Mouse (Mus musculus) monocyte, adult 2 months (primary cell): Measurements from ENCODE around the gene Tenm4.

Experiments
- DNase-seq, 2 experiments: peaks; one replicate each; pipeline ENCODE4 v3.0.0; 2022; ENCODE audit warnings: low spot score in 2 of 2, low read depth in 1 of 2

Tenm4 gene

DNA sequence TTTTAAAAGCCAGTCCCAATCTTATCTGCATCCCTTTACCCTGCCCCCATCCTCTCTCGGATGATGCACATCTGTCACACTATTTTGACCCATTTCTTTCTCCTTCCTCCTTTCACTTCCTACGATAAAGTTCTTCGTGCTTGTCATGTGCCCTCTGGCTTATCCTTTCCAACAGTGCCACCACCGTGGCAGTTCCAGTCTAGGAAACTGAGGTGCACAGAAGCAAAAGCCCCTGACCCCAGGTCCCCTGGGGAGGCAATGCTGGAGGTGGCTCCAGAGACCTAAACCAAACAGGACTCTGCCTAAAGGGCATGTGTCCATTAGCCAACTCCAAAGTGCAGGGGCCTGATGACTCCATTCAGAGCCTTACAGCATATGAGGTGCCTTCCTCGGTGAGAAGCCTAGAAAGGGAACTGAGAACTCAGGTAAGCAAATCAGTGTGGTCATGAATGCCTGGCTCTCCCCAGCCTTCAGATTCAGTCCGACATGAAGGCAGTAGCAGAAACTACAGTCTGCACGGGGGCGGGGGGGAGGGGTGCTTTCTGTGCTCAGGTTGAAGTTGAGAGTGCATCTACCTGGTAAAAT is 235.7 kb downstream of the Tenm4 start:
- no peak for DNase-seq

DNA sequence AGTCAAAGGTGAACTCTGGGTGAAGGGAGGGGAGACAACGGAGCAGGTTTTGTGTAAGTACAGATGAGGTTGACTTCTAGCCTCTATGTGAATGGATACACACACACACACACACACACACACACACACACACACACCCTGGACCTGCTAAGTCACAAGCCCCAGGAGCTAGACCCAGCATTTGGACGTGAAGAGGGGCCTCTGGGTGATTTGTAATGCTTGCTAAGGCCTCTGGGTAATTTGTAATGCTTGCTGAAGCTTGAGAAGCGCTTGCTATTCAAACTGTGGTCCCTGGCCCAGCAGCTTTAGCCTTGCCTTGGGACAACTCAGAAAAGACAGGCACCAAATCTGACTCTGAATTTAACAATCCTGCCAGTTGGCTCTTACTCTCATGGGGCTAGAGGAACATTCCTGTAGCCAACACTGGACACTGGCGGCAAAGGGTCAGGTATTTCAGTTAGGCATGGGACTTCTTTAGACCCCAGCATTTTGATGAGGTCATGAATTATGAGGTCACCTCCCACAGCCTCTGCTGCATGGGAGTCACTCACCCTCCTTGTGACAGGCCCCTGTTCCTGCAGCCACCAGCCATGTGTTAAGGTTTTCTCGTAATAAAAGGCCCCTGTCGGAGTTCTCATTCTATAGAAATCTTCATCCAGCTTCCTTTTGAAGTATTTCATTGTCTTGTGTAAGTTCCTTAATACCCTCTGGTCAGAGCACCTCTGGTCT is 237.3 kb downstream of the Tenm4 start:
- DNase-seq: no peak

DNA sequence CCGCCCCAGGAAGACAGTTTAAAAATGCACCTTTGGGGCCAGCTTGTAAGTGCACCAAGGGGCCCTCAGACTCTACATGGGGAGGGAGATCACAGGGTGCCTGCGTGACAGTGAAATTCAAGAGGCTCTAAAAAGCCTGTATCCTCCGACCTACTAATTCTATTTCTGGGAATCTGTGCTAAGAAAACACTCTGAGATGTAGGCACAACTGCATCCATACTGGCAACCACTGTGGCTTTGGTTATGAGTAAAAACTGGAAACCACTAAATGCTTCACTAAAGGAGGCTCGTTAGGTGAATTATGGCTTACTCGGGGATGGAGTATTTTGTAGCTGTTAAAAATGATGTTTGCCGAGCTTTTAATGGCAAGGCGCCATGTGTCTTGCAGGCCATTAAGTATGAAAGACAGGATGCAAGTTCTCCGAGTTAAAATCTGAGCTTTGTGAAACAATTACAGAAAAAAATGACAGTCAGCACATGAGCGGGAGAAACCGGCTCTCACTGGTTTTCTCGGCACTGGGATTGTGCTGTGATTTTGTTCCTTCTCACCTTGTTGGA is 238.4 kb downstream of the Tenm4 start:
- DNase-seq: no peak

DNA sequence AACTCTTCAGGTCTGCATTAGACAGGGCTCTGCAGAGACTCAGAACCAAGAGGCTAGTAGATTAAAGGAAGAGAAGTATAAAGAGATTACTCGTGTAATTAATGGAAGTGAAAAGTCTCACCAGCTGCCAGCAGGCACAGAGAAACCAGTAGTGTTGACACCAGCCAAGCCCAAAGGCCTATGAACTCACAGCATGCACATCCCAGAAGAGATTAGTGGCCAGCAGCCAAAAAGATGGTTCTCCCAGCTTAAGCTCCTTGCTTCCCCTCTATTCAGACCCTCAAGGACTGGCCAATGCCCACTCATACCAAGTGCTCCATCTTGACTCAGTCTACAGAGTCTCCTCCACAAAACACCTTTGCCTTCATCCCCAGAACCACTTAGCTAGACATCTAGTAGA is 242.8 kb downstream of the Tenm4 start:
- no peak for DNase-seq

DNA sequence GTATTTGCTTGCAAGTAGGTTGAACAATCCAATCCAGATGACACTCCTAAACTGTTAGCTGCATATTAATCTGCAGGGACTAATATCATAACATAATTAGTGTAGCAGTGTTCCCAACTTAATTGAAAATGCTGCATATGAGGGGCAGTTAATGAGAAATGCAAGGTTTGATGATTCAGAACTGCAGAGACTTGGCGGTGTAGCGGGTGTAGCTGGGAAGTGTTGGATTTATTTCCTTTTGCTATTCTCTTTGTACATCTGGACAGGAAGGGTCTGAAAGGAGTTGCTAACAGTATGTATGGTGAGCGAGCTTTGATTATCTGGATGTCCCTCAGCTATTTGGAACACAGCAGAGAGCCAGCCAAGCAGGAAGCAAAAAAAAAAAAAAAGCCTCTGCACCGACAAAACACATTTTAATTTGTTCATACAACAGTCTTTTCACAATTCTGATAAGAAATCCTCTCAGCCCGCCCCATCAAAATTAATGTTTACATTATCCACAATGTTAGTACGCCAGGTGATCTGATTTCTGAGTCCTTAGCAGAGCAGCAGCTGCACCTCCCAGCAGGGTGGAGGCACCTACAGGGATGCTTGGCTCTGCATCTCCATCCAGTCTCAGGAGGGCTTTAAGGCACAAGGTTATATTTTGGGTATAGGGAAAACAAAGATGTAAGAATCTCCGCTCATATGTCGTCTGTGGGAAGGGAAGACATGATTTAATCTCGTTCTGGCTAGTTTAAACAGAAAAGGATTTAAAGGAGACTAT is 243.4 kb downstream of the Tenm4 start:
- no peak for DNase-seq

DNA sequence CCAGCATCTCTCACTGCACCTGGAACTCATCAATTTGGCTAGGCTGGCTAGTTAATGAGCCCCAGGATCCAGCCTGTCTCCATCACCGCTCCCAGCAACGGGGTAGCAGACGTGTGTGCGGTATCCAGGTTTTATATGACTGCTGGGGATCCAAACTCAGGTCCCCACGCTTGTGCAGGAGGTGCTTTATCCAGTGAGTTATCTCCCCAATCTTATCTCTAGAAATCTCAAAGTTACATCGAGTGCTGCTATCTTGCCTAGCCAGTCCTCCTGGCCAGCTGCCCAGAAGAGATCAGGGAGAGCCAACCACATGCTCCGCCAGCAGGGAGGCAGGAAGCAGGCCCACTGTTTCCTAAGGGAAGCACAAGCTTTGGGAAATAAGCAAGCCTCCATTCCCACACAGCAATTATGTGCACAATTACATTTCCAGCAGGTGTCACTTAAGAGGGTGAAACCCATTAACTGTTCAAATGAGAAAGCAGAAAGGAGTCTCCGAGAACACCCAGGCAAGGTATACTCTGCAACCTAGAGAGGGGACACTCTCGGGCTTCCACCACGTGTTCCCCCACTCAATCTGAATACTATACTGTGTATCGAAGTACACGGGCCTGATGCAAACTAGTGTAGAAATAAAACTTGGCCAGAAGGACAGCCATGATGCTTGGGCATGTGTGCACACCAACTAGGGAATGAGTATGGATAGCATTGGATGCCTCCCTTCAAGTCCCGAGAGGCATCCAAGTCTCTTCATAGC is 246.4 kb downstream of the Tenm4 start:
- DNase-seq: no peak

DNA sequence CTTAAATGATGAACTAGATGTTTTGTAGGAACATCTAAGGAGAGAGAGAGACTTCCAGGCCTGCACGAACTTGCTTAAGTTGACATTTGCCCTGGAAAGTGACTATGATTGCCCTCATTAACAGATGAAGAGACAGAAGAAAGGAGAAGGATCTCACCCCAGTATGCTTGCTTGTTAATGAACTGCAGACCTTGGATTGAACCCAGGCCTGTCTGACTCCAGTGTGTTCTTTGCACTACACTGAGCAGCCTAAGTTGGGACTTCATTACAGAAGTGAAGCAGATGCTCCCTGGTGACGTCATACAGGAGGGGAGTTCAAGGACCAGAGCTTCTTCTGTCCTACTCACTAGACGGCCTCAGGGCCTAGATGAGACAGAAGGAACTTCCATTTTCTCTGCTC is 247.1 kb downstream of the Tenm4 start:
- DNase-seq: no peak

DNA sequence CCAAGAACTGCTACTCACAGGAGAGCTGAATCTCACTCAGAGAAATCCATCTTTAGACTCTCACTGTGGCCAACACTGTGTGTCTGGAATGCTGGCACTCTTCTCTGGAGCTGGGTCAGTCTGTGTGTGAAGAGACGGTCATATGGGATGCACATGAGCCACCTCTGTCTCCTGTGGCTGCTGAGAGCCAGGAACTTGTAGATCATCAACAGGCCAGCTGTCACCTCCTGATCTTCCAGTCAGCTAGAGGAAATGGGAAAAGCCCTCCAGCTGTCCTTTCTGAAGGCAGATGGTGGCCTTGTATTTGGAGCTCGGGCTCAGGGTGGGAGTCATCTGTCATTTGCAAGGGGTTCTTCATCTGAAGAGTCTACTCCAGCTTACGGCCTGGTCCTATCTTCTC is 249.0 kb downstream of the Tenm4 start:
- no peak for DNase-seq

DNA sequence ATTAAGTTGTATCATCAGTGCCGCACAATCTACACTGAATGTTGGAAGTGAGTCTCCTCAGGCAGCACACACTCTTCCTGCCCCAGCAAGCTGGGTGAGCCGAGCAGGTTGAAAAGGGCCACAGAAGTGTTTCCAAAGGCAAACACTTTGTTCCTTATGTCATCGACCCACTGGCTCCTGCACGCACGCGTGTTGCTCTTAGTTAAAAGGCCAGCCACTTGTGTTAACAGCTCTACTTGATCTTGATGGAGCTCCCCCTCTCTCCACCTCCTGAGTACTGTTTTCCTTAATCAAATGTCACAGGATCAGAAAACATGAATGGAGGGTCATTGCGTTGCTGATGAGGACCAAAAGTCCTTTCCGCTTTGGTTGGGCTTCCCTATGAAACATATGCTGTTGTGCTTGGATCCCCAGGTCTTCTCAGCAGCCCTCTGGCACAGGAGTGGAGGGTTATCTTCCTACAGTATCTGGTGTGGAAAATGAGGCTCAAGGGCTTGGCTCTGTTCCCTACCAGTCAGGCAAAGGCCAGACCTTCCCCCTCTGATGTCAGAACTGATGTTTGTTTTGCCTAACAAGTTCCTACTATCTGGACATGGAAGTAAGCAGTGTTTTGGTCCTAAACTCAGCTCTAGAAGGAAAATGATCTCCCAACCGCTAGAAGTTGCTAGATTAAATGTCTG is 250.0 kb downstream of the Tenm4 start:
- no peak for DNase-seq

DNA sequence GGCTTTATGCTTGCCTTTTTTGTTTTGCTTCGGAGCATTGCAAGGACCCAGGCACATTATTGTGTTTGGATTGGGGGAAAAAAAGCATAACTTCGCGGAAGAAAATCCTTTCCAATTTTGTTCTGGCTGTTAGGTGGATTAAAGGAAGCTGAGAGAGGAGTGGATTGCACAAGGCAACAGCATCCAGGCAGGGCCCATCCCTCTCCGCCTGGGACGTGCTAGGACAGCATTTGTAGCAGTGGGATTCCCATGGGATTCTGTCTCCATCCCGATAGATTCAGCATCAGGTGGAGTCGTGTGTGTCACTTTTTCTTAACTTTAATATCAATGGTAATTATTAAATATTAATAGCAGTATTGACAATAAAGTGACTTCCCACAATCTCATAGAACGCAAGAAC is 255.9 kb downstream of the Tenm4 start:
- no peak for DNase-seq

DNA sequence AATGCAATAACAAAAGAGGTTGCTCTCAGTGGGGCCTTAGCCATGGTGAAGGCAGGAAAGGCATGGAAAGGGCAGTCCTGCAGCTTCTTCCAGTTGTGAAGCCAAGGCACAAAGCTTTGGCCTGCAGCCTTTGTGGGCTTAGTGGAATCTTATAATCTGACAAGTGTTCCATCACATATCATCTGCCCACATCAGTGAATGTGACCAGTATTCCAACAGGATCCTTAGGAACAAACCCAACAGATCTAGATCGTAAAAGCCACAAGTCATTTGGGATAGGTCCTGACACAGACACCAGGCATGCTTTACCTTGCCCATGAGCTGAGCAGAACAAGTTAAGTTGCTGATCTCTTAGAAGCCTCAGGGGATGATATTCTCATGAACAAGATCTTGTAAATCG is 262.3 kb downstream of the Tenm4 start:
- DNase-seq: no peak

DNA sequence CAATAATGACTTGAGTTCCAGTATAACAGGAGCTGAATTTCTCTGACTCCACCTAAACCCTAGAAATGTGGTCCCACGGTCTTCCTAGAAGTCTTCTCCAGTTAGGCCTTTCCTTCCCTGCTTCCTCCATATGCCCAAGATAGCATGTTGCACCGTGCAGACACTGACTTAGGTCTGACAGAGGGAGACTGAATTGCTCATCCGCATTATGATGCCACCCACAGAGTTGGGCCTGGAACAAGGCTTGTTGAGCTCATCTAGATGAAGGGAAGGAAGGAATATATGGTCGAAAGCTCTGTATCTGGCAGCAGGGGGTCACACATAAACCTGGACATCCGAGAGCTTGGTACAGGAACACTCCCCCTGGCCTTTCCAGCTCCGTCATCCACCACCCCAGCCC is 267.3 kb downstream of the Tenm4 start:
- no peak for DNase-seq

DNA sequence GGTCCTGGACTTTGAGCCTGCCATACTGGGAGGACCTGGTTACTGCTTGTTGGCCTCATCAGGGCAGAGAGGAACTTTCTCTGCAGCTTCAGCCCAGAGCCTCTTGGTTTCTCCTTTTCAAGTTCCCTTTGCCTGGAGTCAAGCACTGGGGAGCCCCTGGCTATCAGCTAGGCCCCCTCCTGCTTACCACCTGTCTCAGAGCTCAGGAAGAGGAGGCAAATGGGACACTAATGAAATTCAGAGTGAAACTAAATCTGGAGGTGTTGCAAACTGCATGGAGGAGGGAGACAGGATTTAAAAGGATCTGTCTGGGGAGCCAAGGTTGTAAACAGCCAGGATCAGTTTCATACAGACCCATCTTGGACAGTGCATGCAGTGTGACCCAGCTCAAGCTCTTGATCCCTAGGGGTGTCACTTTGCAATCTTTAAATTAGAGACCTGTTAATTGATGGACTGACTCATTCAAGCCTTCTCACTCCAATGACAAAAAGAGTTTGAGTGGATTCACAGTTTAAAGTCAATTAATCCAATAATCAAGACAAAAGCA is 269.2 kb downstream of the Tenm4 start:
- no peak for DNase-seq

DNA sequence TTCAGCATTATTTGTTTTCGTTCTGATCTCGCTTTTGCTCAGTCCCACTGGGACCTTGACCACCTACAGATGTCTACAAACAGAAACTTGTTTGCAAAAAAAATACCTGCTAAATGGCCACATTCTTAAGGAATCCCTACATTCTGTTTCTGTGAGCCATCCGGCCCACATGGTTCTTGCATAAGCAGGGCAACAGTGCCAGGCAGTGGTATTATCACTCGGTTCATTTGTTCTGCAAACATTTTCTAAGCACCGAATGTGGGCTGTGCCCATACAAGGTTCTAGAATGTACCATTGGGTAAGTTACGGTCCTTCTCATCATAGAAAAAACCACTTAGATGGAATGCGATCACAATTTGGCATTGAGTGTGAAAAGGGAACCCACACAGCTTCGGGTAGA is 274.7 kb downstream of the Tenm4 start:
- no peak for DNase-seq

DNA sequence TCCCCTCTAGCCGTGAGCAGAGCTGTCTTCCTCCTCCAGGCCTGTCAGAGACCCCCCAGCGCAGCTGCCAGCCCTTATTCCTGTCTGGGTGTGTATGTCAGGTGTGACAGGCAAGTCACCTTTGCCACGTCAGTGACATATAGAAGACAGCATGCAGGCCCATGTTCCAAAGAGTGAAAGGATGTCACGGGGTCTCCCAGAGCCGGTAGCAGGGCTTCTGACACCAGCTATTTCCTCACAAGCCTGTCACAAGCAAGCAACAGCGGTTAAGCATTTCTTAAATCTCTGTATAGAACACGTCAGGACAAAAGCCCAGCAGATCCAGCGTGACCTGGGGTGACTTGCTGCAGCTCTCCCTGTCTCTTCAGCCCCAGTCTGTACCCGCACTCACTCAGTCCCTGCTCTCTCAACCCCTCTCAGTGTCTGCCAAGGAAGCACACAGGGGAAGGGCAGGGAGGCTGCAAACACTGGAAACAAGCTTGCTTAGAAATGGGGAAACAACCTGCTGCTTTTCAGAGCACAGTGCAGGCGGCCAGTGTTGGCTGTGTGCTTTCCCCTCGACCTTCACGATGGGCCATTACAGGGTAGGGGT is 276.9 kb downstream of the Tenm4 start:
- no peak for DNase-seq

DNA sequence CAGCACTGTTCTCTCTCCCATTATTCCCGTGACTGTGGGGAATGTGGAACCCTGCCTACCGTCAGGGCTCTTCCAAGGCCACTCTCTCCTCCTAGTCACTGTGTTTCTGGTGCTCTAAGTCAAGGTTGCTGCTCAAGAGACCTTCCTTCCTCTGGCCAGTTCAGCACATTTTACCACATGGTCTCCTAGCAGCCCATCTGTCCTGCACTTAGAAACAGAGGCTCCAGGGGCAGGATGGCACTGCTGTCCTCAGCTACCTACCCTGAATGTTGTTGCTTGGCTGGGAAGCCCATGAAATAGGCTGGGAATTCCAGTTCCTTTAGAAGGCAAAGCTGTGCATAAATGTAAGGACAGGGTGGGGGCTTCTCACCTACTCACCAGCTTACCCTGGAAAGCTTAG is 284.9 kb downstream of the Tenm4 start:
- no peak for DNase-seq

DNA sequence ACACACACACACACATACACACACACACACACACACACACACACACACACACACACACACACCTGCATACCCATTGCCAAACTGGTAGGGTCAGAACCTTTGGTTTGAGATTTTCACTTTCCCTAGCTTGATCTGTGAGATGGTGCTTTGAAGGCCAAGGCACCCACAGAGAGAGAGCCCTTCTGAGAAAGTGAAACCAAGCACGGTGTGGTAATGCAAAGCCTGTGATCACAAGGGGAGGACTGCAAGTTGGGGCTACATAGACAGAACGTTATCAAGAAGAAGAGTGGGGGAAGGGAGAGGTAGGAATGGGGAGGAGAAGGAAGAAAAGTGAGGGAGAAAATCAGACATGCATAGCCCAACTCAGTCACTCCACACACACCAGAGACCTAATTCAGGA is 285.6 kb downstream of the Tenm4 start:
- no peak for DNase-seq

DNA sequence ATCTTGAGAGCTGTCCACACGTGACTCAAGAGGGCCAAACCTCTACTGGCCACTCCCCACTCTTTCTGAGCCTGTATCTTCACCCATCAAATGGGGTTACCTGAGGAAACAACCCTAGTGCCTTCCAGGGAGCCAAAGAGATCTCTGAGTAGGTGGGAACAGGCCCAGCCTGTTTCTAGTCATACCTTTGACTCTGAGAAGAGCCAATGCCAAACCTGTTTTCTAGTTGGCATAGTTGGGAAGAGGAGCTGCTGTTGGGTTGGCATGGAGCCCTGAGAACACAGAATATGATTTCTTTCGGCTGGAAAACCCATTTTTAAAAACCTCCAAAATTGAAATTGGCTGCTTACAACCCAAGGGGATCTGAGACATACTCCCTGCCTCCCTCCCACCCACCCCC is 286.8 kb downstream of the Tenm4 start:
- no peak for DNase-seq

DNA sequence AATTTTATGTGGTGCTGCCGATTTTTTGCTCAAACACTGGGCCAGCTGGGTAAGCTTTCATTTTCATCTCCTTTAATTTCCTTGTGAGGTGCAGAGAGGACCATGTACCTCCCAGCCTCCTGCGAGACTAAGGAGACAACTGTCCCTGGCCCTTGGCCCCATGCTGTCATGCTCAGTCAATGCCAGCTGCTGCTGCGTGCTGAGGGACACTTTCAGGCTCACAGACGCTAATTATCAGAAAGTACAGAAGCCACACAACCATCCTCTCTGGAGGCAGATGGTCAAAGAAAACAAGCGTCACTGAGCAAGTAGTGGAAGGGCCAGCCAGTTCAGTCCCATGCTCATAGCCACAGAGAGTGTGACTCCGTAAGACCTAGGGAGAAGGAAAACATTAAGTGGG is 287.9 kb downstream of the Tenm4 start:
- DNase-seq: no peak

DNA sequence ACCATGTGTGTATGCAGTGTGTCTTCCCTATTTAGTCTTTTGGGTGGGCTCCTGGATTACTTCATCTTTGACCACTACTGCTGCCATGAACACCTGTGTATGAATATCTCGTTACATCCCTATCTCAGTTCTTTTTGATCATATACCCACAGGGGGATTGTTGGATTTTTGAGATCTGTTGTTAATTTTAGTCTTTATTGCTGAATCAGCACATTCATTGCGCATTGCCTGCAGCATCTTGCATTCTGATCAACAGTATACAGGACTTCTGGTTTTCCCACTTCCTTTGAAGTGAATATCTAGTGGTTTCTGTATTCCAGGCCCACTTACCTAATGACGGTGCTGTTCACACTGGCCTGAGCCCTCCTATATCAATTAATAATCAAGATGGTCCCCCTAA is 295.7 kb downstream of the Tenm4 start:
- no peak for DNase-seq
